Mouse (Mus musculus): ENCODE data around the gene Rrp36.

The Rrp36 gene

DNA sequence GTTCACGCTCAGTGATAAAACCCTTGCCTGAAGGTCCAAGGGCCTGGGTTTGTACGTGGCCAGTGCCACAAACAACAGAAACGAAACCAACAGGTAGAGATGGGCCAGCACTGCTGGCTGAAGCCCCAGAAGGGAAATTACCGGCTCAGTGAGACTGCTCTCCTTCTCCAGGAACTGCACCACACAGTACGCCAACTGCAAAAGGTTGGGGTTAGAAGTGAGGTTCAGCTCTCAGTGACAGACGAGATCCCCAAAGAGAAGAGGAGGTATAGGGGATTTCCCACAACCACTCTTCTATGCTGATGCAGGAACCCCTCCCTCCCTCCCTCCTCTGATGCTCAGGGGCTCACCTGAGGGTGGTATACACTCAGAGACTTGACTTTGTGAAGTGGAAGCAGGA is 11.8 kb upstream of the Rrp36 start:
- no peak for DNase-seq (ENCODE audit: low read depth, low spot score)

DNA sequence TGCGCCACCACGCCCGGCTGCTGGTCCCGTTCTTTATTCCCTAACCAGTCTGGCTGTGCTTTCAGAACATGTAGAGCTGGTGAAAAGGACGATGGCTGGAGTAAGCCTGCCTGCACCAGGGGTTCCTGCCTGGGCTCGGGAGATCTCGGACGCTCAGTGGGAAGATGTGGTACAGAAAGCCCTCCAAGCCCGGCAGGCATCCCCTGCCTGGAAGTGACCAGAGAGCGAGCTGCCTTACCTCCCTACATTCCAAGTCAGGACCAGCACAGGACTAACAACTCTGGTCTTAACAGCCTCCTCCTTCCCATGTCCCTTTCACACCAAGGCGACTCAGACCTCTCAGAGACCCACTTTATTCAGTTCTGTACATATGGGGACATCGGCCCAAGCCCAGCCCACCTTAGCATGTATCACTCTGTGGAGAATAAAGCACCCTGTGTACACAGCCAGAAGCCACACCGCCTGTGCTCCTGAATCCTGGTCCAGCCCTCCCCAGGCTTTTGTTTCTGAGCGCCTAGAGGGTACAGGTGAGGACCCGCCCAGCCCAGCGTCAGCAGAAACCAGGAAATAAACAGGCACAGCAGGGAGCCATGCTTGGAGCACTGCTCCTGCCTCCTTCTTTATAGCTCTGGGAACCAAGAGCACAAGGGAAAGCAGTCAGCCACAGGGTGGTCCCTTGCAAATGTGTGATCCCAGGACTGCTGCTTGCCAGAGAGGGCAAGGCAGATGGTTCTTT is 8.7 kb upstream of the Rrp36 start:
- DNase-seq (ENCODE audit: low read depth, low spot score), result no peak

GRCm38 (mm10) chr17:46681466-46682118 is 7.4 kb upstream of the Rrp36 start:
- no peak for DNase-seq (ENCODE audit: low read depth, low spot score)

DNA sequence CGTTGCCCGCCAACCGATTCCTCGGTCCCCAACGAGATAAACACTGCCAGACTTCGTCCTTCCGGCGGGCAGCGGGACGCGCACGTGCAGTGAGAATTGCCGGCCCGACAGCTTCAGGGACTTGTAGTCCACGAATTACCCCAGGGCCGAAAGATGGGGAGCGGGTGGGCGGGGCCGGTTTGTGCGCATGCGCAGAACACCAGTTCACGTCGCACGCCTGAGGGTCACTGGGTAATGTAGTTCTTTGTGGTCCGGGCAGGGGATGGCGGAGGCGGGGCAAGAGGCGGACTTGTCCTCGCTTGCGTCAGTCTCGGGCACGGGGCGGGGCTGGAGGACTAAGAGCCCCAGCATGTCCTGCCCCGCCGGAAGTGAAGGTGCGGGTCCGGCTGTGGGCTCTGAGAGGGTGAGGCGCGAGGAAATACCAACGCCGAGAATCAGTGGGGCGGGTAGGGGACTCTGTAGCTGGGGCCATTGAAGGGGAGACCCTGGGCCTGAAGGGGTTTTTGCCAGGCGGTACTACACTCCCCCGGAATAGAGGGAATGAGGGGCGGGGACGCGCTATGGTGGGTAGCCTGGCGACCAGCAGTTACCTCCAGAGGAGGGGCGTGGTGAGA is 6.7 kb upstream of the Rrp36 start, which contains the start of gene Klhdc3:
Gene Klhdc3, minus strand, starts transcription at position 155 of the 614 bp plus-strand sequence.
- peak; percentile 97 for DNase-seq (ENCODE audit: low read depth, low spot score)

DNA sequence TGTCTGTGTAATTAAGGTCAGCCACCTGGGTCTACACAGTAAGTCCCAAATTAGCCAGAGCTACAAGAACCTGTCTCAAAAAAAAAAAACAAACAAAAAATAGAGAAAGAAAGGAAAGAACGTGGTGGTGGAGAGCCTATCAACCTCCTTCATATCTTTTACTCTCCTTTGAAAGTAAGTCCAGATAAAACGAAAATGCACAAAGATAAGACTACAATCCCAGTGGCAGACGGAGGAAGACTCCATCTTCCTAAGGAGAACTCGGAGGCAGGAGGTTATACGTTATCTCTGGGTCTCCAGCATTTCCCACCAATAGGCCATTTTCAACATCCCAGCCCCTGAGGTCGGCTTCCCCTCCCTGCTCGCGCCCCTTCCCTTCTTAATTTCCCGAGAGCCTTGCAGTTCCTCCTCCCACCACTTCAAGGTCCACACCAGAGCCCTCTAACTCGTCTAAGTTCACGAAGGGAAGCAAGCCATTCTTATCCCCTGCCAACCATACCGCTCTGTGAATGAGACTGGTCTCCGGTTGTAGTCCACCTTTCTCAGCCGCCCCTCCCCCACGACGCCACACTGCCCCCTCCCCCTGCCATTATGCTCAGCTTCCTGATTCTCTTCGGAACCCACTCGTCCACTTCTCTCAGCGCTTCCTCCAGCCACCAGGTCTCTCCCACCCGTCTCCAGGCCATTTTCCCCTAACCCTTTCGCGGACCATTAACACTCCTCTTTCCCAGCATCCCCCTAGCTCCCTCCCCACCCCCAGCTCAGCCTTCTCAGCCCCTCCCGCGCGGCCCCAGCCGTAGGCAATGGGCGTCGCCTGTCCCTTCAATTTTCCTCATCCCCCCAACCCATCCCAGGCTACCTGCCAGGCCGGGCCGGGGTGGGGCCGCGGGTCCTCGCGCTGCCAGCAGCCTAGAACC is 5.9 kb upstream of the Rrp36 start:
- DNase-seq (ENCODE audit: low read depth, low spot score), result no peak

DNA sequence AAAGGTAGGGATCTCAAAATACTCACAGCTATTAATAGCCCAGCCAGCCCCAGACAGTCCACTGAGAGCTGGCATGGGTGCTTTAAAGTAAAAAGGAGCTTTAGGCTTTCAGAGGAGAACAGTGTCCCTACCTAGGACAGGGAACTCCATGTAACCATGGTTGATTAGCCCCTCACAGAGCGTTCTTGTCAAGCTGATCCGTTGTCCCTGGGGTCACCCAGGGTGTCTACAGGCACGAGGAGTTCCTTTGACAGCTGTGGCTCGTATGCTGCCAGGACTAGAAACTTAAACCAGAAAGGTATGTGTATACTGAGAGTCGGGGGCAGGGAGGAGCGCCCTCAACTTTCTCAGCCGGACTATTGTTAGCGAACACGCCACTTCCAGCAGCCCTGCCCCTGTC is 4.8 kb upstream of the Rrp36 start:
- no peak for DNase-seq (ENCODE audit: low read depth, low spot score)

- no peak for DNase-seq (ENCODE audit: low read depth, low spot score)
Observed at GRCm38 (mm10) chr17:46678416-46678815, 4.3 kb upstream of the Rrp36 start, which contains the start of gene Mea1. Mea1 (plus strand) TSS chr17:46678793.

DNA sequence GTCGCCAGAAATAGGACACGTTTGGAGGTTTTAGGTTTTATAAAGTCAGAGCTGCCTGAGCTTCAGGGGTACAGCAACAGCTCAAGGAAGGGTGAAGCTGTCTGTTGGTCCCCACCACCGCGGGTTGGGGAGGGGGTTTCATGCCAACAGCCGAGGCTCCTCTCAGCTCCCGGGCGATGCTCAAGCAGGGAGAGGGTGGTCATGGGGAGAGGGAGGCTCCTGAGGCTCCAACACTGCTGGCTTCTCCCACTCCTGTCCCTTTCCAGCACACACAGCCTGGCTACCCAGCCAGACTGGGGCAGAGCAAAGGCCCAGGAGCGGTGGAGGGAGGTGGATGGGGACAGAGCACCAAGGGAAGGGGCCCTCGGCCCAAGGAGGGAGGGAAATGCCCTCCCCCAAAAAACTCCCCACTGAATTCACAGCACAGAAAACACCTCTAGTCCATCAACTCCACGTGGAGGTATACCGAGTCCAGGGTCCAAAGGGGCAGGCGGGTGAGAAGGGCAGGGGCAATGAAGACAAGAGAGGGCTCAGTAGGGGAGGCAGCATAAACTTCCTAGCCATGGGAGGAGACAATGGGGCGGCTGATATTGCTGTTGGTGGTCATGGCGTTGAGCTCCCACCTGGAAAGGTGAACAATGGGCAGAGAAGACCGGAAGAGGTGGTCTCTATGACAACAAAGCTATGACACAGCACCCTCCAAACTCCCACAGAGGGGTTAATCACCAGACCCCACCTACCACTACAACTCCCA is 555 bp upstream of the Rrp36 start:
- no peak for DNase-seq (ENCODE audit: low read depth, low spot score)

GRCm38 (mm10) chr17:46669911-46670310 is 4.2 kb downstream of the Rrp36 start:
- no peak for DNase-seq (ENCODE audit: low read depth, low spot score)

- no peak for DNase-seq (ENCODE audit: low read depth, low spot score)
Observed at GRCm38 (mm10) chr17:46667712-46668111, 6.4 kb downstream of the Rrp36 start.

DNA sequence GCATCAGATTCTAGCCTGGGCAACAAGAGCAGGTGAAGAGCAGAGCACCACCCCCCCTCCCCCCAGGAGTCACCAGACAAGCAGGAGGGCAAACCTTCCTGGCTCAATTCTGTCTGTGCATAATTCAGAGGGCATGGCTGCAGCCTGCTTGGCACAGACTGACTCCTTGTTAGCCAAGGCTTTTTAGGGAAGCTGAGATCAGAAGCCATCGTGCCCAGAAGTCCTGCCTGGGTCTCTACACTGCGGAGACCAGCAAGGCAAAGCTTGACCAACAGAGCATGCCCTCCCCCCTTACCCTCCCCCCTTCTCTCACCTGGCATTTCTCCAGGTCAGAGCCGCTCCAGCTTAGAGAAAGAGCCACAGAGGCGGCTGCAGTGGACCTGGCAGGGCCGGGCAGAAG is 11.4 kb downstream of the Rrp36 start:
- DNase-seq (ENCODE audit: low read depth, low spot score), result no peak

- DNase-seq (ENCODE audit: low read depth, low spot score), result no peak
Observed at GRCm38 (mm10) chr17:46661981-46662380, 12.2 kb downstream of the Rrp36 start.

- DNase-seq (ENCODE audit: low read depth, low spot score), result no peak
Observed at GRCm38 (mm10) chr17:46661351-46661750, 12.8 kb downstream of the Rrp36 start.

DNA sequence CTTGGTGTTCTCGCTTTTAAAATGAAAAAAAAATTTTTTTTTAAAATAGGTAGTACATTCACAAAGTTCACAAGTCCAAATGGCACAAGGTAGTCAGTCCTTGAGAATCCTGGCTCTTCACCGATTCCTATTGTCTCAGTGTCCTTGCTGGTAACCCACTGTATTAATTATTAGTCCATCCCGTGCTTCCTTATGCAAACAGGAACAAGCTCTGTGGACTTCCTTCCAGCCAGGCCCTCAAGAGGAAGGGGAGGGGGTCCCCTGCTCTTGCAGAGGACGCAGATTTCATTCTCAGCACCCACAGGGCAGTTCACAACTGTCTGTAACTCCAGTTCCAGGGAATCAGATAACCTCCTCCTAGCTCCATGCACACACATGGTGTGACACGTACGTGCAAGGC is 18.1 kb downstream of the Rrp36 start:
- DNase-seq (ENCODE audit: low read depth, low spot score), result no peak

DNA sequence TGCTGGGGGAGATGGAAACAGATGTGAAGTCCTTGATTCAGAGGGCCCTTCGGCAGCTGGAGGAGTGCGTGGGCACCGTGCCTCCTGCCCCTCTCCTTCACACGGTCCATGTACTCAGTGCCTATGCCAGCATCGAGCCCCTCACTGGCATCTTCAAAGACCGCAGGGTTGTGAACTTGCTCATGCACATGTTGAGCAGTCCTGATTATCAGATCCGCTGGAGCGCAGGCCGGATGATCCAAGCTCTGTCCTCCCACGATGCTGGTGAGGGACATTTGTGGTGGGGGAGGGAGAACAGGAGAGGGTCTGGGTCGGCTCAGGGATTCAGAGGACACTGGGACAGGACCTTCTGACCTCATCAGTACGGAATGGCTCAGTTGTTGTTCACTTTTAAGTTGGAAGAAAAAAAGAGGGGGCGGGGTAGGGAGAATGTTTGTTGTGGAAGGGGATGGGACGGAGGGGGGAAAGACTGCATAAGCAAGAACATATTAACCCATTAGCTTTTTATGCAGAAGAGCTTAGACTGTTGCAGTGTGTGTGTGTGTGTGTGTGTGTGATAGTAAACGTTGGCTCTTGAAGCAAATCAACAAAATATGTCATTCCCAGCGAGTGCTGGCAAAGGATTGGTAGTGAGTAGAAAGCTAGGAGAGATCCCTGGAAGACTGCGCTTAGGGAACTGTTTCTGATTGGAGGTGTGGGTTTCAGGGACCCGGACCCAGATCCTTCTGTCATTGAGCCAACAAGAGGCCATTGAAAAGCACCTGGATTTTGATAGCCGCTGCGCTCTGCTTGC is 22.2 kb downstream of the Rrp36 start:
- no peak for DNase-seq (ENCODE audit: low read depth, low spot score)

DNA sequence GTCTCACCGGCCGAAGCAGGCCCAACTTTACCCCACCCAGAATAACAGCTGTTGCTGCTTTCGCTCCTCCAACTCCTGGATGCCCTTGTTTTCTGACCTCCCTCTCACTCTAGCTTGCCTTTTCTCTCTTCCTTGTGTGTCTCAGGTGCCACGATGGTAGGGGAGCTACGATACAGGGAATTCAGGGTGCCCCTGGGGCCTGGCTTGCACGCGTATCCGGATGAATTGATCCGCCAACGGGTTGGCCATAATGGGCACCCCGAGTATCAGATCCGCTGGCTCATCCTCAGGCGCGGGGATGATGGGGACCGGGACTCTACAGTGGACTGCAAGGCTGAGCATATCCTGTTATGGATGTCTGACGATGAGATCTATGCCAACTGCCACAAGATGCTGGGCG is 22.9 kb downstream of the Rrp36 start:
- DNase-seq (ENCODE audit: low read depth, low spot score), result no peak

DNA sequence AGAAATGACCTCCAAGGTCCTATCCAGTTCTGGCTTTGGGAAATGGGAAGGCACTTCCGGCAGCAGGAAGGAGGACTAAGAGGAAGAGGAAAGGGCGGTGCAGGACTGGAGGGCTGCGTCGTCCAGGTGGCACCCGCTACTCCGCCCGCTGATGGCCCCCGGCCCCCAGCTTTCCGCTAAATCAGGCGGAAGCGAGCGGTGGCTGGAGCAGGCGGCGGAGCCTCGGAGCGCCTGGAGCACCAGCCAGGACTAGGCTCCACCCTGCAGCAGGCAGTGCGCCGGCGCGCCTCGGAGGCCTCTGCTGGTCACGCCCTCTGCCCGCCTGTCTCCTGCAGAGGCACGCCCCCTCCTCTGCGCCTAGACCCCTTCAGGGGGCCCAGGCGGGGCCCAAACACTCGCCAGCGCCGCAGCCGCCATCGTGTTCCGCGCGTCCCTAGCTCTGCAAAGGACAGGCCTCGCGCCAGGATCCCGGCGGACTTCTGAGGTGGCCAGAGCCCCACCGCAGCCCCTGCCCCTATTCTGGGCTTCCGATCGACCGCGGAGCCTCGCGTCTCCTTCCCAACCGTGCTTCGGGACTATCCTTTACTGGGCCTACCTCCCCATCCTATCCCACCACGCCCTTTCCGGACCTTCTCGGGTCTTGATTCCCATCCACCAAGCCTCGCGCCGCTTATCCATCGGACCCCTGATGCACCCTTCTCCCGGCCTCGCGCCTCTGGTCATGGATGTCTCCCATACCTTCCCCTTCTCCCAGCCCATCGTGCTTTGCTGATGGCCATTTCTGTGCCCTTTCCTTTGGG is 23.7 kb downstream of the Rrp36 start, which contains the start of gene Cul7:
Gene Cul7, plus strand, starts transcription at position 106 of the 800 bp plus-strand sequence.
- DNase-seq (ENCODE audit: low read depth, low spot score), result peak; percentile 39

GRCm38 (mm10) chr17:46649811-46650210 is 24.3 kb downstream of the Rrp36 start:
- no peak for DNase-seq (ENCODE audit: low read depth, low spot score)

- DNase-seq (ENCODE audit: low read depth, low spot score), result no peak
Observed at GRCm38 (mm10) chr17:46648436-46648835, 25.7 kb downstream of the Rrp36 start.

Data from retina, adult 2 months (tissue).